Mouse (Mus musculus) liver, adult 2 months (tissue): ENCODE results near the gene Fcrlb.

Experiments used
- CTCF ChIP-seq: fragments of 200-500 bp; IDR thresholded peaks from 2 replicates; pipeline ENCODE4 v1.5.1; 2011; ENCODE audit warnings: low read depth, low read length, control low read depth
- POLR2A ChIP-seq: fragments of 200-500 bp; IDR thresholded peaks from 2 replicates; pipeline ENCODE4 v1.6.1; 2011; ENCODE audit warnings: low read length, control low read depth; ENCODE audit not compliant: insufficient read depth; ENCODE audit errors: extremely low read depth

DNA sequence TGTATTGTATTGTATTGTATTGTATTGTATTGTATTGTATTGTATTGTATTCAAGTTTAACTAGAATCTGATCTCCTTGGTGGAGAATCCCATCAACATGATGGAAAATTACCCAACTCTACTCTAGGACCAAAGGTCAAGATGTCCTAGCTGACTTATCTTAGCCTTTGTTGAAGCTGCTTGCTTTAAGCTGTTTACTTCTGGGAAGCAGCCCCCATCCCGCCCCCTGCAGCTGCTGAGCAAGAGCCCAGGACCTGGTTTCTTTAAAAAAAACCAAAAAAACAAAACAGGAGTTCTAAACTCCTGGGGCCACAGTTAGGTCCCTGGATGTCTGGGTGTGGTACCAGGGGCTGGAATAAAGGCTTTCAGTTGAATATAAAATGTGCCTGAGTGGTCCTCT lies 20.5 kb downstream of the Fcrlb start:
- TF ChIP-seq CTCF (no peak), POLR2A (no peak)
